Mouse (Mus musculus): ENCODE data around the gene Dtymk.
"Not testable (repeated sequence)": the region's sequence is repeated elsewhere in the genome, so short reads cannot be mapped to it uniquely, and the experiment has no call there.

The Dtymk gene

GRCm38 (mm10) chr1:93805221-93805951 lies 3.7 kb upstream of the Dtymk start:
- no peak for DNase-seq (ENCODE audit: extremely low spot score, low read depth, low spot score)

- no peak for DNase-seq (ENCODE audit: extremely low spot score, low read depth, low spot score)
Observed at GRCm38 (mm10) chr1:93804818-93805217, 3.1 kb upstream of the Dtymk start.

- DNase-seq (ENCODE audit: extremely low spot score, low read depth, low spot score): peak; percentile 79
Observed at GRCm38 (mm10) chr1:93803556-93804507, 2.1 kb upstream of the Dtymk start, which contains the start of gene Ing5. Ing5 (plus strand) TSS chr1:93803965.

GRCm38 (mm10) chr1:93802771-93803170 lies 1.0 kb upstream of the Dtymk start:
- no peak for DNase-seq (ENCODE audit: extremely low spot score, low read depth, low spot score)

- DNase-seq (ENCODE audit: extremely low spot score, low read depth, low spot score): no peak
Observed at GRCm38 (mm10) chr1:93800670-93801503, 847 bp downstream of the Dtymk start.

GRCm38 (mm10) chr1:93795886-93796285 lies 5.8 kb downstream of the Dtymk start:
- DNase-seq (ENCODE audit: extremely low spot score, low read depth, low spot score): no peak

- DNase-seq (ENCODE audit: extremely low spot score, low read depth, low spot score): no peak
Observed at GRCm38 (mm10) chr1:93794526-93794925, 7.2 kb downstream of the Dtymk start.

GRCm38 (mm10) chr1:93786912-93787311 lies 14.8 kb downstream of the Dtymk start:
- DNase-seq (ENCODE audit: extremely low spot score, low read depth, low spot score): no peak

- DNase-seq (ENCODE audit: extremely low spot score, low read depth, low spot score): no peak
Observed at GRCm38 (mm10) chr1:93776686-93777085, 25.0 kb downstream of the Dtymk start.

GRCm38 (mm10) chr1:93769901-93770300 lies 31.8 kb downstream of the Dtymk start:
- DNase-seq (ENCODE audit: extremely low spot score, low read depth, low spot score): no peak

- DNase-seq (ENCODE audit: extremely low spot score, low read depth, low spot score): no peak
Observed at GRCm38 (mm10) chr1:93767600-93767999, 34.1 kb downstream of the Dtymk start.

- no peak for DNase-seq (ENCODE audit: extremely low spot score, low read depth, low spot score)
Observed at GRCm38 (mm10) chr1:93764871-93765591, 36.7 kb downstream of the Dtymk start.

- DNase-seq (ENCODE audit: extremely low spot score, low read depth, low spot score): not testable (repeated sequence)
Observed at GRCm38 (mm10) chr1:93763531-93763930, 38.2 kb downstream of the Dtymk start.

- no peak for DNase-seq (ENCODE audit: extremely low spot score, low read depth, low spot score)
Observed at GRCm38 (mm10) chr1:93760076-93760475, 41.7 kb downstream of the Dtymk start.

- no peak for DNase-seq (ENCODE audit: extremely low spot score, low read depth, low spot score)
Observed at GRCm38 (mm10) chr1:93756154-93756553, 45.6 kb downstream of the Dtymk start.

- DNase-seq (ENCODE audit: extremely low spot score, low read depth, low spot score): no peak
Observed at GRCm38 (mm10) chr1:93755618-93756017, 46.1 kb downstream of the Dtymk start.

GRCm38 (mm10) chr1:93755291-93755610 lies 46.5 kb downstream of the Dtymk start:
- no peak for DNase-seq (ENCODE audit: extremely low spot score, low read depth, low spot score)

GRCm38 (mm10) chr1:93754573-93755290 lies 47.0 kb downstream of the Dtymk start, which contains the start of gene Thap4:
Thap4 (minus strand) TSS chr1:93754864.
- no peak for DNase-seq (ENCODE audit: extremely low spot score, low read depth, low spot score)

- DNase-seq (ENCODE audit: extremely low spot score, low read depth, low spot score): no peak
Observed at GRCm38 (mm10) chr1:93753911-93754572, 47.7 kb downstream of the Dtymk start.
